Mouse (Mus musculus) forebrain, postnatal 0 days (tissue): ENCODE data around the gene Usp12. TPM values are rescaled to one million over a fixed set of nuclear protein-coding genes. Genes with fewer than 3 reads are reported as not detected.
"Not testable (repeated sequence)": the region's sequence is repeated elsewhere in the genome, so short reads cannot be mapped to it uniquely, and the experiment has no call there.

Source experiments
- ATAC-seq: fragments of 200-750 bp; cut with Nextera tagmentation; 2 replicates; pipeline ENCODE4 v1.8.0; 2017; ENCODE audit warnings: mild to moderate bottlenecking, moderate library complexity
- DNase-seq: peaks from one replicate; pipeline ENCODE4 v3.0.0-alpha.2; 2015
- H3K27ac ChIP-seq: fragments of 300-500 bp; sonication (generic); 2 replicates; pipeline ENCODE4 v1.5.1; 2014; ENCODE audit warnings: low read depth, mild to moderate bottlenecking, antibody characterized with exemption, low read length, moderate library complexity, mixed read lengths
- H3K27me3 ChIP-seq: fragments of 300-500 bp; sonication (generic); 2 replicates; pipeline ENCODE4 v1.6.1; 2014; ENCODE audit warnings: mild to moderate bottlenecking, low read length, mixed read lengths; ENCODE audit not compliant: insufficient read depth
- H3K36me3 ChIP-seq: fragments of 300-500 bp; sonication (generic); 2 replicates; pipeline ENCODE4 v1.6.1; 2014; ENCODE audit warnings: mild to moderate bottlenecking, moderate library complexity; ENCODE audit not compliant: insufficient read depth
- H3K4me1 ChIP-seq: fragments of 300-500 bp; sonication (generic); 2 replicates; pipeline ENCODE4 v1.6.1; 2014; ENCODE audit warnings: antibody characterized with exemption; ENCODE audit not compliant: insufficient read depth
- H3K4me2 ChIP-seq: fragments of 300-500 bp; sonication (generic); 2 replicates; pipeline ENCODE4 v1.6.1; 2014; ENCODE audit warnings: low read depth, mild to moderate bottlenecking, moderate library complexity
- H3K4me3 ChIP-seq: fragments of 300-500 bp; sonication (generic); 2 replicates; pipeline ENCODE4 v1.5.1; 2014; ENCODE audit warnings: low read depth, low read length, mixed read lengths
- H3K9ac ChIP-seq: fragments of 300-500 bp; sonication (generic); 2 replicates; pipeline ENCODE4 v1.6.1; 2014; ENCODE audit warnings: mild to moderate bottlenecking
- H3K9me3 ChIP-seq: fragments of 300-500 bp; sonication (generic); 2 replicates; pipeline ENCODE4 v1.6.1; 2016; ENCODE audit warnings: low read length
- CTCF ChIP-seq: sonication (generic); IDR thresholded peaks from 2 replicates; pipeline ENCODE4 v1.5.1; 2016; ENCODE audit warnings: antibody characterized with exemption, control low read depth, low read depth
- WGBS: fragments of 180-500 bp; shearing (Covaris S2); extraction: QIAGEN DNeasy Blood & Tissue Kit; methylation state at CpG from one replicate; pipeline ENCODE4 v1.1.7; 2014; 5-methylcytosine and 5-hydroxymethylcytosine counted together
- polyA plus RNA-seq: library from polyadenylated mRNA; unstranded; fragments of >200 nt; fragmentation: Nextera tagmentation; extraction: Ambion mirVana; gene quantifications from 2 replicates; pipeline ENCODE4 v1.2.1, GENCODE M21; 2015
- total RNA-seq: library from RNA; depleted of rRNA; stranded (reverse); fragments of >200 nt; gene quantifications from 2 replicates; pipeline ENCODE4 v1.2.3, GENCODE M21; 2014

The Usp12 gene
- total and polyA plus RNA-seq, 2 experiments from 2014 or later, result 16.2 to 31.1 TPM

DNA sequence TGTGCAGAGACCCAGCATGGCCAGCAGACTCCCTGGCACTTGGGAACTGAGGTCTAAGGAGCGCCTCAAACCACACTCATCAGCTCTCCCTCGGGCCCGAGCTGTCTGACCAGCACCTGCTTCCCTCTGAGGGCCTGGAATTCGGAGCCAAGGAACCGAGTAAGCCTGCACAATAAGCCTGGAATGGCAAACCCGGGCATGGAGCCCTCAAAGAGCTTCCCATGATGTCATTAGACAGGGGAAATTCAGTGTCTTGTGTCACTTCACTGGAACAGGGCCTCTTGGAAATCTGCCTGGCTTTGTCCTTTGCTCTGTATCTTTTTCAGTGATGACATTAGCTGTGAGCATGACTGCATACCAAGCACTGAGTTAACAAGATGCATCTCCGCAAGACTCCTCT lies 44.5 kb downstream of the Usp12 start:
- H3K9ac ChIP-seq, result no peak overlapping the region
- H3K4me3 ChIP-seq, result no peak overlapping the region
- H3K9me3 ChIP-seq, result no peaks in the 10 kb centered on the region
- H3K36me3 ChIP-seq, result peaks cover 42% of the 10 kb centered on the region
- H3K27me3 ChIP-seq, result no peaks in the 10 kb centered on the region
- DNase-seq, result no peak
- no peak overlapping the region for H3K27ac ChIP-seq
- no peak overlapping the region for H3K4me2 ChIP-seq
- ATAC-seq, result no peak
- WGBS, result 59% methylated on average over 7 of the region's 7 CpGs
- TF ChIP-seq CTCF, result no peak
- H3K4me1 ChIP-seq, result no peaks in the 10 kb centered on the region

DNA sequence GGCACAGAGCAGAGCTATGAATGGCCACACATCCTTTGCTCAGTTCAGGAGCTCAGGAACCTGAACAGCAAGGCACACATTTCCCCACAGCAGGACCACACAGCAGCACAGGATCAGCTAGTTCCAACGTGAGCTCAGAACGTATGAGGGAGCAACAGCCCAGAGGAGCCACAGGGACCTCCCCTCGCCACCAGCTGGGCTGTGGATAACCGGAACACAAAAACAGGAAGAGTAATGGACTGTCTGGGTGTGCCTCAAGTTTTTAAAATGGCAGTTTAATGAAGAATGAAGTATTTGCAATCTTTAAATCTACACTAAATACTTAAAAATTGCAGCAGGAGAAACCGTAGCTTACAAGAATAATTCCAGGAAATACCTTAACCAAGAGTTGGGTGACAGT lies 44.9 kb downstream of the Usp12 start:
- WGBS, result 85% methylated on average over 5 of the region's 5 CpGs
- Histone ChIP-seq H3K27me3 (no peaks in the 10 kb centered on the region), H3K36me3 (peaks cover 42% of the 10 kb centered on the region), H3K4me3 (no peak overlapping the region), H3K27ac (no peak overlapping the region), H3K4me1 (no peaks in the 10 kb centered on the region), H3K9me3 (no peaks in the 10 kb centered on the region), H3K4me2 (no peak overlapping the region), H3K9ac (no peak overlapping the region)
- no peak for TF ChIP-seq CTCF
- DNase-seq (no peak), ATAC-seq (no peak)

DNA sequence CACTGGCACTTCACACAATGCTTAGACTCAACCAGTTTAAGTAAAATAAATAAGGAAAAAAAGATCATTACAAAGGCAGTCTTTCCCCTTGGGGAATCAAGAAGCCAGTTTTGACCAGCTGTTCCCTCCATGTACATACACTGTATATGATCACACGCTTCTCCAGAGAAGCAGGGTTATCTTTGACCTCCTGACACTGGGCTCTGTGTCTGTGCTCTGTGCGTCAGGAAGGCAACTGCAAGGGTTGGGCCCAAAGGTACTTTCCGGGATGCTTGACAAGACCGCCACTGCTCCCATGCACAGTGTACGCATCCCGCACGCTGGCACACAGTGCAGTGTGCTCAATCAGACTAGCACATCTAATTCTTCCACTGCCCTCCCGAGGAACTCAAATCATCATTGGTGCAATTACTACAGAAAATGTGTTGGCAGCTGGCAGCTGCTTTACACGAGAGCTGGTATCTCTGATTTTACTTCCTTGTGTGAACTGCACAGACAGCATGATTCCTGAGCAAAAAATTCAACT lies 57.8 kb downstream of the Usp12 start:
- Histone ChIP-seq H3K27me3 (no peaks in the 10 kb centered on the region), H3K4me3 (no peak overlapping the region), H3K4me1 (no peaks in the 10 kb centered on the region), H3K36me3 (peaks cover 41% of the 10 kb centered on the region), H3K9ac (no peak overlapping the region), H3K4me2 (no peak overlapping the region), H3K9me3 (no peaks in the 10 kb centered on the region), H3K27ac (no peak overlapping the region)
- no peak for TF ChIP-seq CTCF
- WGBS, result 70% methylated on average over 9 of the region's 9 CpGs
- no peak for DNase-seq
- peak; percentile 63 for ATAC-seq

DNA sequence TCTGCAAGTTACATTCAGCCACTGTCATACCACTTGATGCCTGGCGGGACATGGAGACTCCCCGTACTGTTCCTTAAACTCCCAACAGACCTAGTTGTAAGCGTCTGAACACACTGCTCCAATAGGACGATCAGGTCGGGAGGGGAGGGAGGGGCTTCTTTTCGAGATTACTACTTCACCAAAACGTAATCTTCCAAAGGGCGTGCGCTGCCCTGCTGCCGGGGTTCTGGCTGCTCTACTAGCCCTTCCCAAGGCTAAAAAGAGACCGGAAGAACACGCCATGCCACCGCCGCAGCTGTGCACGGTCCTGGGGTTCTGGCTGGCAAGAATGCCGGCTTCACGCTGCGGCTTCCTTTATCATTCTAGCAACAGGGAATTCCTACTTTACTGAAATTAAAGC lies 58.5 kb downstream of the Usp12 start:
- no peaks in the 10 kb centered on the region for H3K9me3 ChIP-seq

DNA sequence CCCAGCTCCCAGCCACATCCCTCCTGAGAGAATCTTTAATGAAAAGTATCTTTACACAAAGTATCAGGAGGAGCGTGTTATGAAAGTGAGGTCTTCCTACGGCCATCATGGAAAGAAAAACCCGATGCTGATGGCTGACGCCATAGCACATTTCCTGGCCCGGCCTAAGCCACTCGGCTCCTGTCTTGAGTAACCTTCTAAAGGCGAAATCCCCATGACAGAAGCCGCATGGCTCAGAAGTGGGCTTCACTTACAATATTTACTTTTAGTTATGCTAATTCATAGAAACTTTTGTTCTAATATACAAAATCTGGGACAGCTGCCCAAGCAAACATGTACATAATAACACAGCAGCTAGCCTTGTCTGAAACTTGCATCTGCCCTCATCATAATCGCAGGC lies 59.8 kb downstream of the Usp12 start:
- WGBS, result 80% methylated on average over 1 of the region's 9 CpGs

More for the DNA sequence above, 58.5 kb downstream of the Usp12 start:
- peaks cover 46% of the 10 kb centered on the region for H3K36me3 ChIP-seq
- DNase-seq (no peak), ATAC-seq (no peak)
- H3K9ac ChIP-seq, result no peak overlapping the region
- WGBS, result 83% methylated on average over 18 of the region's 18 CpGs
- H3K27ac ChIP-seq, result no peak overlapping the region
- no peaks in the 10 kb centered on the region for H3K4me1 ChIP-seq
- H3K4me2 ChIP-seq, result no peak overlapping the region
- H3K27me3 ChIP-seq, result no peaks in the 10 kb centered on the region
- TF ChIP-seq CTCF, result no peak
- no peak overlapping the region for H3K4me3 ChIP-seq

DNA sequence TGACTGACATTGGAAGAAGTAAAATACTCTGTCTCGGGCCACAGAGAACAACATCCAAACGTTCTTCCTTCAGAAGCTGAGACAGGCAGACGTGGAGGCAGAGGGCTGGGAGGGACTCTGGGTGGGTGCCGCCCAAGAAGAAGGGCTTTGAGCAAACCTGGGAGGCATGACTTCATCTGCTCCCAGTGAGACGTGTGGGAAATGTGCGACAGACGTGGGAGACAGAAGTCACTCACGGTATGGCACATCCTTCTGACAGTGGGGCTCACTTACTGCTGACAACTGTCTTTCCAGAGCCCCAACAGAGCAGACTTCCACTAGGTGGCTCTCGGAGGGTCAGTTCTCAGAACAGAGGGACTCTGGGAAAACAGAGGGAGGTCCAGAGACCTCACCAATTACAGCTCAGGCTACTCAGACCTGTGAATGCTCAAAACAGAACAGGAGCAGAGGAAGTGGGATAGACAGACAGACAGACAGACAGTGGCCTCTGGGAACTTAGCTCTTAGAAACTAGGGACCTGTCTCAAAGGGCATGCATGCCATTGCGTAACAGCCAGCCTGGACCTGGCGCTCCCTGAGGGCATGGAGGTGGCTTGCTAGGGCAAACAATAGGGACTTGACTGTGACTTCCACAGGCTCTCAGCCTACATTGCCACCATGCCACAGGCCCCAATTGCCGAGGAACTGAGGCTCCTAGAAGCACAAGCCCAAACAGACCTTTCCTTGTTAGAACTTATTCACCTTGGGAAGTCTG lies 60.7 kb downstream of the Usp12 start:
- no peak for TF ChIP-seq CTCF
- H3K36me3 ChIP-seq, result peaks cover 28% of the 10 kb centered on the region
- no peak overlapping the region for H3K4me3 ChIP-seq
- 82% methylated on average over 12 of the region's 12 CpGs for WGBS
- no peaks in the 10 kb centered on the region for H3K4me1 ChIP-seq
- ATAC-seq, result no peak
- no peaks in the 10 kb centered on the region for H3K9me3 ChIP-seq
- DNase-seq, result no peak
- H3K4me2 ChIP-seq, result no peak overlapping the region
- H3K9ac ChIP-seq, result no peak overlapping the region
- no peaks in the 10 kb centered on the region for H3K27me3 ChIP-seq
- no peak overlapping the region for H3K27ac ChIP-seq

More for the DNA sequence above, 59.8 kb downstream of the Usp12 start:
- H3K4me2 ChIP-seq, H3K27me3 ChIP-seq, ATAC-seq, H3K9ac ChIP-seq, H3K4me1 ChIP-seq, DNase-seq, H3K9me3 ChIP-seq, H3K27ac ChIP-seq, H3K4me3 ChIP-seq: not testable (repeated sequence)
- H3K36me3 ChIP-seq, result peaks cover 38% of the 10 kb centered on the region

DNA sequence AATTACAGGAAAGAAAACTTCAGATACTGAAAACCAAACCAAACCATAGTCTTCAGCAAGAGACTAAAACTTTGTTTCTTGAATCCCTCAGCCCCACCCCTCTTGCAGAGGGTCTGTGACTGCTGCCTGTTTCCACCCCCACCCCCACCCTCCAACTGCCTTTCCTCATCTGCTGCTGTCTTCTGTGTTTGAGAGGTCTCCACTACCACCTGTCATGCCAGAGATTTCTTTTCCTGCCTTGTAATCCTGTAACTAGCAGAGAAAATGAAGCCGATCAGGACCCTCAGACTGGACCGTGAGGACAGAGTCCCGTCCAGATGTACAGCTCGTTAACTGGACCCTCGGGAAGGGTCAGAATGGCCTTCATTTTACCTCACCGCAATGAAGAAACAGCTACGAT lies 61.4 kb downstream of the Usp12 start:
- Histone ChIP-seq H3K9me3 (no peaks in the 10 kb centered on the region), H3K27me3 (no peaks in the 10 kb centered on the region), H3K36me3 (peaks cover 23% of the 10 kb centered on the region), H3K4me1 (no peaks in the 10 kb centered on the region), H3K4me2 (no peak overlapping the region), H3K27ac (no peak overlapping the region), H3K4me3 (no peak overlapping the region), H3K9ac (no peak overlapping the region)
- DNase-seq (no peak), ATAC-seq (peak; percentile 37; the same call in 1 of the 2 replicates)
- WGBS, result 78% methylated on average over 7 of the region's 7 CpGs
- no peak for TF ChIP-seq CTCF
